Mouse (Mus musculus): Measurements from ENCODE around the gene Nek6. TPM values are rescaled to one million over a fixed set of nuclear protein-coding genes. Genes with fewer than 3 reads are reported as not detected.

The Nek6 gene
- polyA plus RNA-seq (2017; shearing (Covaris generic)), result 1 to 10 TPM; 3.8 to 6.4 TPM

DNA sequence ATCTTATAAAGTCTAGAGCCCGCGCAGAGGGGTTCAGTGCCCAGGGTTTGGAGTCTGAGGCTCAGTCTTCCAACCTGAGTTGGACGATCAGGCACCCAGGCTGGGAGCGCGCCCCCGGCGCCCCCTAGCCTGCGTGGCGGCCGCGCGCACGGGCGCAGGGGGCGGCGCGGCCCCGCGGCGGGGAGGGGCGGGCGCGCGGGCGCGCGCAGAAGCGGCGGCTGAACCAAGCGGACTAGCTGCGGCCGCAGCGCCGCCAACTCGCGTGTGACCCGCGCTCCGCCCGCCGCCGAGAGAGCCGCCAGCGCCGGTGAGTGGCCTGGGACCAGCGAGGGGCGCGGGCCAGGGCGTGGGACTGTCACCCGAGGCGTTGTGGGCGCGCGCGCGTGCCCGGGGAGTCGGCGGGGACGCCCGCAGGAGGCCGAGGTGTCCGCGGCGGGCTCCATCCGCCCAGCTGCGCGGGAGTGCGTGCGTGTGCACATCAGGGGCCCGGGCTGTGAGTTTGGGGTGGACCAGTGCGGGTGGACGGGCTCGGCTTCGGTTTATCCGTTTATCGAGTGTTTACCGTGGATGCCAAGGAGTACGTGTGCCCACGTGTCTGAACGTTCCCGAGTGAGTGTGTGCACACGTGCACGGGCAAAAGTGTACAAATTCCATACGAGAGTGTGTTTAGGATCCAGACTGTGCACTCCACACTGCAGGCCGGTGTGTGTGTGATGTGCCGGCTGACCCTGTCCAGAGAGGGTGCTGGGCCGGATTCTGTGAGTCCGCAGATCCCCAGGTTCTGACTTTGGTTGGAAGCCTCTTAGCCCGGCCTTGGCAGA, at the start of gene Nek6:
Gene Nek6 (plus strand): TSS at position 157 of the 821 bp plus-strand sequence.

DNA sequence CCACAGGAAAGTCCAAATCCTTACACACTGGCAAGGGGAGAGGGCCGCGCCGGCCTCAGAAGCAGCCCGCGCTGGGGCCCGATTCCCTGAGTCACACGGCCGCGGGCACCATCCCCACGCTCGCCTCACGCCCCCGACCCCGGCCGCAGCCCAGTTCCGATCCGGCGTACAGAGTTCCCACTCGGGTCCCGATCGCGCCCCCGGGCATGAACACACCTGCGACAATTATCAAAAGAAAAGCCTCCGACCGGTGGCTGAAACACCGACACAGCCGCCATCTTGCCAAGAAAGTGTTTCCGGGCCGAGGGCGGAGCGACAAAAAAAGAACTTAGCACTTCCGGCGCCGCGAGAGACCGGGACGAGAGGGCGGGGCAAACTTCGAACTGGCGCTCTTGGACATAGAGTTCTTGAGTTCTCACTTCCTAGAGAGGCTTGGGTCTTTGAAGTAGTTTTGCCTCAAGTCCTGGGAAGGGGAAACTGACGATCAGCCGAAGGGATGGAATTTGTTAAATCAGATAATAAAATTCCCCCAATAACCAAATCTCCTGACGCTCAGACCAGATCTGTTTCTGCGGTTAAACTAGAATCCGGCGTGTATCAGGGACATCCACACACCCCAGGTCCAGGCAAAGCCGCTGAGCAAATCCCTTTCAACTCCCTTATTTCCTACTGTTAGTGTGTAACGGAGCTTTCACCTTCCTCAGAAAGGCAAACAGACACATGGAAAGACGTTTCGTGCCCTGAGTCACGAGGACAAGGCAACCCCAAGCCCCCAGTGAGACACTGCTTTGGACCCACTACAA, 132.4 kb downstream of the Nek6 start, which contains the start of gene Psmb7:
Gene Psmb7 (minus strand): TSS at position 463 of the 803 bp plus-strand sequence.

Other genes with a start within 250 kb of the Nek6 start
- gene Dennd1a, start 224.3 kb upstream of the Nek6 start, polyA plus RNA-seq (2017; shearing (Covaris generic)), result 10 to 100 TPM; 21.1 to 25.1 TPM
- under 1 TPM in 1 of 2 experiments, not detected in 1; 0.18 TPM for gene Lhx2, start 172.4 kb upstream of the Nek6 start, polyA plus RNA-seq (2017; shearing (Covaris generic))
- 100 to 1,000 TPM; 130 to 148 TPM for gene Psmb7, start 132.4 kb downstream of the Nek6 start, polyA plus RNA-seq (2017; shearing (Covaris generic))
- under 1 TPM in 1 of 2 experiments, not detected in 1; 0.07 TPM for gene Nr5a1, start 202.9 kb downstream of the Nek6 start, polyA plus RNA-seq (2017; shearing (Covaris generic))

Data from activated CD4-positive, CD25-positive, alpha-beta regulatory T cell (primary cell).